Mouse (Mus musculus): ENCODE results near the gene Dph5.
"Not testable (repeated sequence)": the region's sequence is repeated elsewhere in the genome, so short reads cannot be mapped to it uniquely, and the experiment has no call there.

The Dph5 gene

DNA sequence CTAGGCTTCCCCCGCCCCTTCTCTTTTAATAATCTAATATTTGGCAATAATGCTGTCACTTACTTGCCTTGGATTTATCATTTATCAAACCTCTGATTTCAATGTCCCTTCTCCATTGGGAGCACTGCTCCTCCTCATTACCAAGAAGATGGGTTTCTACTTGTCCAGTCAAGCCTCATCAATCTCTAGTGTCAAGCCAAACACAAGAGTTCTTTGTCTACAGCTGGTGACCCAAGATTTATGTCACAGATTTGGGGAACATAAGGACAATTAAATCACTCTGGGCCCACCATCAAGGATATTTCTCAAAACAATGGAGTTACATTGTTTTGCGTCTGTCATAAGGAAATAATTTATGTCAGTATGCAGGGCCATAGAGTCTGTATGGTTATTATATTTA, 5.5 kb downstream of the Dph5 start:
- no peak for DNase-seq (ENCODE audit: low spot score)

DNA sequence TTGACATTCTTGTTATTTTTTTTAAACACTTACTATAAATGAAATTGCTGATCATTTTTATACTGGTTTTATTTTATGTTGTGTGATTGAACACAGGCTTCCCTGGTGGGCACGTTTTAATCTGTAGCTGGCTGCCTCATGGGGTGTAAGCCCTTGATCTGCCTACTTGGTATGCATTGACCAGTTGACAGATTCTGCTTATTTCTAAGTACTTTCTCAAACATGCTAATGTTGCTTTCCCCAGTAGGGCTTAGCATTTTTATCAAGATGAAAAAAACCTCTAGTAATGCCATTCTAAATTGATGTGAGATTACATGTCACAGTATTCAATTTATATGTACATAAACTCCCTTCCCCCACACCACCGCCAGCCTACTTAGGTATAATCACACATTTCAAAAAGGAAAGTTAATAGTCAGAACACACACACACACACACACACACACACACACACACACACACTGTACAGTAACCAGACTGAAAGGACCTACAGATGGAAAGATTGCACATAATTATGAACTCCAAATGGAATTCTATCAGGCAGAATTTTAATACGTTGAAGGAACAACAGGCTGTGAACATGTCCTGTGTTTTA, 10.8 kb downstream of the Dph5 start:
- no peak for DNase-seq (ENCODE audit: low spot score)

DNA sequence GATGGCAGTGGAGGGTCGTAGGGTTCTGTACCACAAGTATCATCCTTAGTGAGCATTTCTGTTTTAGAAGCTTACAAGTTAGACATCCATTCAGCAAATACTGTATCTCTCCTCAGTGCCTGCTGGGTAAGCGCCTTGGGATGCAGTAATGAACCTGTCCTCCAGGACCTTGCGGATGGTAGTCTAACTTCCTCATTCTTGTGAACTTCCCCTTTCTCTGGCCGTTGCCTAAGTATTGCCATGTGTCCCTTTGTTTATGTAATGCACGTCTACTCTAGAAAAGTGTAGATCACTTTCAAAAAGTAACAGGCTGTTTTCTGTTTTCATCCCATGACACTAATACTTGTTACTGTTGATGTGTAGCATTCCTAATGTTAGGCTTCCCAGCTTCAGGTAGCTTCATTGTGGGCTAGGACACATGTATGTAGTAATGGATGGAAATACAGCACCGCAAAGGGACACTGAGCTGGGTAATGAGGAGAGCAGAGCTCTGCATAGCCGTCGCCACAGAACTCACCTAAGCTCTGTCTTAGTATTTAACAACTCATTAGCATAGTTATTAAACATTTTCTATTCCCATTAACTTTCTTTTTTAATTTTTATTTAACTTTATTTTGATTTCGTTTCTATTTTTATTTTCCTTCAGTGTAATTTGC, 14.8 kb downstream of the Dph5 start:
- DNase-seq (ENCODE audit: low spot score): no peak

DNA sequence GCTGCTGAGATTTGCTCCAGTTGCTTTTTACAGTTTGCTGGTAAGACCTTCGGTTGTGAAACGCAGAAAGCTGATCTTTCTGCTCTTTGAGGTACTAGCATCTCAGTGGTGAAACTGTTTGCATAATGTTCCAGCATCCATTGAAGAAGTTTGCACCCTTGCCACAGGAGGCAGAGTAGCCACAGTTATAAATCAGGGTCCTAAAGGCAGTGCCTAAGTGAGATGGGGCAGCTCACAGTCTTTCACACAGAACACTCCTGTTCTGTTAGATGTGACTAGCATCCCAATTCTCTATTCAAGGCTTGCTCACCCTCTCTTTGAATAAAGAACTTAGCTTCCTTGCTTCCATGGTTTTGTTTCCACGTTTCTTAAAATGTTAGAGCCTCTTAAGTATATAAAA, 17.4 kb downstream of the Dph5 start:
- no peak for DNase-seq (ENCODE audit: low spot score)

DNA sequence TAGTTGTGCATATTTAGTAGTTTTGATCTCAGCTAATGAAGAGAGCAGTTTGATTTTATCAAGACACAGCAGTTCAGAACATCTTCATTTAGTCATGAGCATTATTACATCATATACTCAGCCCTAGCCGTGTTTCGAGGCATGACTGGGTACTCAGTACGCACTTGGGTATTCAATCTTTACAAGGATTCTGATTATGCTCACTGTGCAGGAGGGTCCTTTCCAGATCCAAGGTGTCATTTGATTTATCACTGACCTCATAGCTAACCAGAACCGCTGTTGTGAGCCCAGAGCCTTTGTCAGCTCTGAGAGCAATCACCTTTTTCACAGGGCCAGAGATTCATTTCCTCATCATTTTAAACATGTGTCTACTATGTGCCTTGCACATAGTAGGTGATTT, 17.9 kb downstream of the Dph5 start:
- DNase-seq (ENCODE audit: low spot score): no peak

DNA sequence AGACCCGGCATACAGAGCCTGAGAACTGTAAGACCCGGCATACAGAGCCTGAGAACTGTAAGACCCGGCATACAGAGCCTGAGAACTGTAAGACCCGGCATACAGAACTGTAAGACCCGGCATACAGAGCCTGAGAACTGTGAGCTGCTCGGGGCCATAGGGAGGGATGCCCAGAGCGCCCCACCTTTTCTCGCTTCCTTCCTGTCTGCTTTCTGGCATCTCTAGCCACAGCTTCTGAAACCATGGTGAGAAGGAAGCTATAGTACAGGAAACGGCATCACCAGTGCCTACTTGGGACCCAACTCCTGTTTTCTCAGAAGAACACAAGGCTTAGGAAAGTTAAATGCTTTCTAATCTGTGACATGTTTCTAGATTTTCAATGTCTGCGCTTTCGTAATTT, 19.8 kb downstream of the Dph5 start:
- DNase-seq (ENCODE audit: low spot score): not testable (repeated sequence)

DNA sequence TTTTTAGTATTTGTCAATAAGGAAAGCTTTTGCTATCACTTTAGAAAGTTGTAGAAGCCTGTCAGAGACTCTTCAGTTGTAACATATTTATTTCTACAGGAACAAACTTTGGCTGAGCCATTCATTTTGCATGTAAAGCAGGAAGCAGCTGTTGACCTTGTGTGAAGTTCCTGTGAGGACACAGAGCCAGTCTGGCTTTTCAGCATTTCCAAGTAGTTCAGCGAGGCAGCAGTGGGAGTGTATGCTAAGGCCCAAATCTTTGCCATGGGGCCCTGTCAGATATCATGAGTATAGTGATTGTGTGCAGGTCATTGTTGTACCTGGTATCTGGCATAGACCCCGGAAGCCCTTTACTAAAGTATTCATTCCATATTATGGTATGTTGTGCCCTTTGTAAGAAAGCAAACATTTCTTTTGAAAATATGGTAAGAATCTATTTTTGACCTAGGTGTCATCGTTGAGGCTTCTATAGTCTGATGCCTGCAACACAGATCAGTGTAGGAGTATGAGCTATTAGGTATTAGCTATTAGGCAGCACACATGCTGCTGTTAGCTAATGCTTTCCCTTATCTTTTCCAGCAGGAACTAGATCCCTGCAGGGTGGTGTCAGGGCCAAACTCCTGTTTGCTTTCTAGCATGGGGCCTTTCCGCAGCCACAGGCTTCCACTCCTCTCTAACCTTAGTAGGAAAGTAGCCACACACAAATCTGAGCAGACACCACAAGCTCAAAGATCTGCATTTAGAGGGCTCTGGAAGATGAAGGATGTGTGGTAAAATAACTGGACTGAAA, 37.0 kb downstream of the Dph5 start:
- DNase-seq (ENCODE audit: low spot score): peak; percentile 61

DNA sequence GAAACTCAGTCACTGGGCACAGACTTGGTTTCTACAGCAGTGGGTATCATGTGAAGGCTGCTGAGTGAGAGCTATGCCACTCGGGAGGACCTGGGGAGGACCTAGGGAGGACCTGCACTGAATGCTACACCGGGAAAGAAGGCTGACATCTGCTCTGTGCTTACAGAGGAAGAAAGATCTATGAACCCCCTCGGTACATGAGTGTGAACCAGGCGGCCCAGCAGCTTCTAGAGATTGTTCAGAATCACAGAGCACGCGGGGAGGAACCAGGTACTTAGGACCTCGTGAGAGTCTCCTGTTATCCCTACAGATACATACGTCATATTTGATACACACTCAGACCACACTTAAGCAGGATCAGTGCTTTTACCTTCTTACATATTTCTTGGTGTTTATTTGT, 38.9 kb downstream of the Dph5 start:
- DNase-seq (ENCODE audit: low spot score): no peak

DNA sequence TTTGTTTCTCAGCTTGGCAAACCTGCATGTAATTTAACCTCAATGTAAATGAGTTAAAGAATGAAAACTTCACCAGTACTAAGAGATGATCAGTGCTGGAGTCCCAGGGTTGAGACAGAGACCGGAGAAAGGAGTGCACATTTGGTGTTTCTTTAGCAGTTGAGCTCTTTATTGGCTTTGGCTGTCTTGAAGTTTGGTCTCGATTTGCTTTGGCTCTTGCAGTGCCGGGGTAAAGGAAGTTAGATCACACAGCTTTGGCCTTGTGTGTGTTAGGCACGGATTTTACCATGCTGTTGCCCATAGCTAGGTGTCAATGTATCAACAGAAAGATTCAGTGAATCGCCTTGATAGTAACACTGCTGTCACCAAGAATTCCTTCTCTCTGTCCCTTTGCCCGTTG, 44.1 kb downstream of the Dph5 start:
- no peak for DNase-seq (ENCODE audit: low spot score)

DNA sequence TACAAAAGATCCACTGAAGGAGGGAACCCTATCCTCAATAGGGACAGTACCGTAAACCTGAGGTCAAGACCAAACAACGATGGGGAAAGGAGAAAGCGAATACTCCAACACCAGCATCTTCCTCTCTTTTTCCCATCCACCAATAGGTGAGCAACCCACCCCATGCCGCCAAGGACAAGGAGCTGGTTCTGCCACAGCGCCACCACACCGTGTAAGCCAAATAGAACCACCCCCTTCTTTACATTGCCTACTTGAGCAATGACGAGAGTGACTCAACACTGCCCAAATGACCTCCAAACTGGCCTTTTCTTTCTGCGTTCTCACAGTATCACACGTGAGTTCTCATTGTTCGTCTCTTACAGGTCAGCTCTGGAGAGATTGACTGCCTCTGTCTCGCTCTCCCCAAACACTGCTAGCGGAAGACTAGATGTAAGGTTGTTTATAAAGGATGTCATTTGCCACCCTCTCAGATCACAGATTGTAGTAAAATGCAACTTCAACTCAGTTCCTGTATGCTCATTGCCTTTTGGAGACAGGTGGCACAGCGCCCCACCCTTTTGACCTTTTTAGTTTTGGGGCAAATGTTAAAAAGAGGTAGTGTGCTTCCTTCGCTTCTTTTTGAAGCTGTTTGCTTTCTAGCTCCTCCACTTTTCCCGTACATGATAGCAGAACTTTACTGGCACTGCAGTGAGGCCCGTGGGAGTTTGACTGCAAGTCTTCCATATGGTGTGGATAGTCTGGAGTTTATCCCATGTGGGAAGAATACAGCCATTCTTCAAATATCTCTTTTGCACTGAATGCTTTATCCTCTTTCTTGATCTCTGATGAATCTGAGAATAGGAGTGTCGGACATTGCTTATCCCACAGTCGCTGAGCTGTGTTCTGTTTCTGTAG, 45.9 kb downstream of the Dph5 start:
- DNase-seq (ENCODE audit: low spot score): no peak

DNA sequence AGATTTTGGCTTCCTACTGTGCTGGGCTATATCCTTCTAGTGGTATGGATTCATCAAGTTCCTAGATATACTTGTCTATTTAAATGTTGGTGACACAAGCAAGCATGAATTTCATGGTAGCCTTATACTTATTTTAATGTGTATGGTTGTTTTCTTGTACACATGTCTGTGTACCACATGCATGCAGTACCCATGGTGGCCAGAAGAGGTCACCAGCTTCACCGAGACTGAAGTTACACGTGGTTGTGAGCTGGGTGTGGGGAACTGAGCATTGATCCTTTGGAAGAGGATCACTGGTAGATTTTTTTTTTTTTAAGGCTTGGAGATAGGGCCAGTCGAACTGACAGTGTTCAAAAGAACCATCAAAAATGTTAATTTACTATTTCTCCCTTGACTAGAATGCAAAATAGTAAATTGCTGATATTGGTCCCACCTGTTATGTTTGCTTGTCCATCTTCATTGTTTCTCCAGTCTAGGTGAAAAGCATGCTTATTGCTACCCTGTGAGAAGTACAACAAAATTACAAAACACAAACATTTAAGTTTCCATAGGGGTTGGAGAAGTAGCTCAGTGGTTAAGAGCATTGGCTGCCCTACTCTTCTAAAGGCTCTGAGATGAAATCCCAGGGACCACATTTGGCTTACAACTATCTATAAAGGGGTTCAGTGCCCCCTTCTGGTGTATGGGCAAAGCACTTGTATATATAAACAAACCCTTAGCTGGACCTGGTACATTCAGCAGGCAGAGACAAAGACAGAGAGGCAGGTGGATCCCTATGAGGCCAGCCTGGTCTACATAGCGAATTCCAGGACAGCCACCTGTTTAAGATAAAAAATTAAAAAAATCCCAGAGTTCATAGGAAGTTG, 49.3 kb downstream of the Dph5 start:
- no peak for DNase-seq (ENCODE audit: low spot score)

DNA sequence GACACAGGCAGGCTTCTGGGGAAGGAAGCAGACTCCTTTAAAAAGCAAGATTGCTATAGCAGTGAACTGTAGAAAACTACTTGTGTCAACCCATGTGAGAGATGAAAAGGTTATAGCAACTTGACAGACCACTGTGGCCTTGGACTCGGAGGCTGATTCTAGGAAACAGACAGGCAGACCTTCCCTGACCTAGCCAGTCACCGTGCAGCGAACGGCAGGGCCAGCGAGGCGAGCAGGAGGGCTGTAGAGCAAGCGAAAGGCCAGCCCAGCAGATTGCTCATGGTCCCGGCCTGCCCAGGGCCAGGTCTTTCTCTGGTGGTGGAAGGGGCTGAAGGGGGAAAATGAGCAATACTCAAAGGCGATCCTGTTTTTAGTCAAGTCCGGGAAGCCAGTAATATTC, 50.2 kb downstream of the Dph5 start:
- DNase-seq (ENCODE audit: low spot score): no peak

DNA sequence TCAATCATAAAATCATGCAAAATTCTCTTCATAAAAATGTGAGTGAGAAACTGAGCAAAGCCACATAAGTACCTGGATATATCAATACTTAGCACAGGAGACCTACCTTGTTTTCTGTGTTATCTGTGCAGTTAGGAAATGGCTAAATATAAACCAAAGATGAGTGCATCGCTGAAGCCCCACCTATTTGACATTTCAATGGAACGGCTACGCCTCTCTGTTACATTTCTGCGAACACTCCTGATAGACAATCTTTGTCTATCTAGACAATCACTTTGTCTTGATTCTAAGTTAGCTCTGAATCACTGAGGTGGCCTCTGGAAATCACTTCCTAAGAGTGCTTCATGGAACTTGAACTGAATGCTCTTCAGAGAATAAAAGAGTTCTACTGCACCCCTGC, 52.9 kb downstream of the Dph5 start:
- no peak for DNase-seq (ENCODE audit: low spot score)

DNA sequence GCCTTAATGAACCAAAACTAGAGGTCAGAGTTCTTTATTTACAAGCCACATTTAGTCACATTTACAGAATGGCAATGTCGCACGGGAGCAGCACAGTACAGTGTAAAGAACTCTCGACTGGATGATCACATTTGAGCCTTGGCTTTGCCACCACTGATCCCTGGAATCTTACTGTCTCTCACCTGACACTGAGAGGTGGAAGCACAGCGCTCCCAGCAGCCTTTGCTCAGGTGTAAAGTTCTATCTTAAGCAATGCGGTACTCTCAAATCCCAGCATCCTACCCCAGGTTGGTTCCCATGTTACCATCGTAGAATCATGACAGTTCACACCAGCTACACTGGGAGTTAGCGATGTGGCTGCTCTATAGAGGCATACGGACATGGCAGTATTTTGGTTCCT, 53.8 kb downstream of the Dph5 start:
- DNase-seq (ENCODE audit: low spot score): no peak

DNA sequence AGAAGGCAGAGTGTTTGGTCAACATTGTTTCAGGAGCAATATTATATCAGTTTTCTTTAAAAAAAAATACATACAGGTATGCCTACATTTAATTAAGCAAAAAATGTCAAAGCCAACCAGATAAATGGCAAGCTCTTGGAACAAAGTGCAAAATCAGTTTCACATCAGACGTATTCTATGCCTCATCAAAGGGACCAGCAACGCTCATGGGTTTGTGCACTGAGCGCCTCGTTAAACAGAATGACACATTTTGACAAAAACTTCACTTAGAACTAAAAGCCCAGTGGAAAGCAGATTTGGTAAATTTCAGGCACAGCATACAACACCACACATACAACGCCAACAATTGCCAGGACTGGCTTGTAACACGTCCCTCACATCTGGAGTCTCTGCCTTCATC, 56.7 kb downstream of the Dph5 start:
- DNase-seq (ENCODE audit: low spot score): no peak

DNA sequence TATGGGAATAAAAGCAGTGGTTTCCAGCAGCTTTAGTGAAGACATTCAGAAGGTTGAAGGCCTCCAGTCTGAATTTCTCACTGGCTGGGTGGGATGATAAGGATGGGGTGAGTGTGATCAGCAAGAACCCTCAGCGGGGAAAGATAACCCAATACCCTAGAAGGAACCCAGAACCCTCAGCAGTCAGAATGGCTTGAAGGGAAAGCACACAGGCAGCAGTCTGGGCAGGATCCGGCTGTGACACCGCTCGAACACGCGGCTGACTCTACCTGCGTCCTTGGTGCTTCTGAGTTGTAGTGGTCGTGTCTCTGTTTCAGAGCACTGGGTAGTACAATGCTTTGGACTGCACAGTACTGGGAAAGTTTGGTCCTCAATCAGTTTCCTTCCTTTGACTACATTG, 58.6 kb downstream of the Dph5 start:
- DNase-seq (ENCODE audit: low spot score): no peak

DNA sequence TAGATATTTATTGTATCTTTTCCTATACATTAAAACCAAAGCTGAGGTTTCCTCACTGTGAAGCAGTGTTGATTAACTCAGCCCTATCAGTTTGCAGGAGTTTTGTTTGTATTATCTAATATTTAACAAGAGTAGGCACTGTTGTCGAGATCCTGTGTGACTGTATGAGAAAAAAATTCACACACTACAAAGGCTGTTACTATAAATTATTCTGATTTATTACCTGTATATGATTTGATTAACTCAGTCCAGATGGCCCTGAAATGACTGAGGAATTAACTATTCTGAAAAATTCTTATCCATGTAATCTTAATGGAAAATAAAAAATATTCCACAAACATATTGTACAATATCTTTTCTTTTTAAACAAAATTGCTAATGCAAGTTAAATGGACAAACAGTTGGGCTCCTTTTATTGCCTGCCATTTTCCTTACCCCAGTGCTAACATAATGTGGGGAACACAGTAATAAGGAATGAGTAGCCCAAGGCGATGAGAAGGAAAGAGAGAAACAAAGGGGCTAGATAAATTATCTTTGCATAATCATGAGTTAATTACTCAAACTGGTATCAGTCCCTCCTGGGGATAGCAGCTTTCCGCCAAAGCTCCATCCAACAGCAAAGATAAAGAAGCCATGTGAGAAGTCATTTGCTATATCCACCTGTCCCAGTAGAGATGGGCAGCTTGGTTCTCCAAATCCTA, 61.7 kb downstream of the Dph5 start:
- no peak for DNase-seq (ENCODE audit: low spot score)

DNA sequence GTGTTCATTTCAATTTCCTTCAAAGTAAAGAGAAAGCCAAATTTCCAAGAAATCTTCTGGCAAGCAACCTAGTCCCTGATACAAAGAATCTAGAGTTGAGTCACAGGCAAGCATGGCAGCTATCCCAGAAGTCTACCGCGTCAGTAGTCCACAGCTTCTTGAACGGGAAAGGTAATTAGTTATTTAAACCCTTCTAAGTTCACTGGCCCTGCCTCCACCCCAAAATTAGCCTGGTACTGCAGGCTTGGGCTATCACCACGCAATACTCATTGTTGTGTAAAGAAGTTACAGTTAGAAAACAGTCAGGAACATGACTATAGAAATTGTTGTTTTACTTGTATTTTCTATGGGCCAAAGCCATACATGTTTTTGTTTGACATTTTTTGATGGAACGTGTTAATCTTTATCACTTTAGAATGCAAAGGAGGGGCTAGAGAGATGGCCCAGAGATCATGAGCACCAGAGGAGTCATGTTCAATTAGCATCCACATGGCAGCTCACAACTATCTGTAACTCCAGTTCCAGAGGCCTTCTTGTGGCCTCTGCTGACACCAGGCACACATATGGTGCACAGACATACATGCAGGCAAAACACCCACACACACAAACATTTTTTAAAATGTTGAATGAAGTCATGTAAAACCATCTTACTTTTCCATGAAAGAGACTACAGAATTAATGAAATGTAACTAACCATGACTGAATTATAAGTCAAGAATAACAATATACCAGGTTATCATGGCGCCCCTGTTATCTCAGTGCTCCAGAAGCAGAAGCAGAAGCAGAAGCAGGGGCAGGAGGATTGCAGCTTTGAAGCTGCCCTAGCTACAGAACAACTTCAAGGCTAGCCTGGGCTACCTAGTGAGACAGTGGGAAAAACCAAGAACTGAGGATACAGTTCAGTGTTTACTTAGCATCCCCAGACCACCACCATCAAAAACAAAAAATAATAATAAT, 62.6 kb downstream of the Dph5 start:
- DNase-seq (ENCODE audit: low spot score): no peak

DNA sequence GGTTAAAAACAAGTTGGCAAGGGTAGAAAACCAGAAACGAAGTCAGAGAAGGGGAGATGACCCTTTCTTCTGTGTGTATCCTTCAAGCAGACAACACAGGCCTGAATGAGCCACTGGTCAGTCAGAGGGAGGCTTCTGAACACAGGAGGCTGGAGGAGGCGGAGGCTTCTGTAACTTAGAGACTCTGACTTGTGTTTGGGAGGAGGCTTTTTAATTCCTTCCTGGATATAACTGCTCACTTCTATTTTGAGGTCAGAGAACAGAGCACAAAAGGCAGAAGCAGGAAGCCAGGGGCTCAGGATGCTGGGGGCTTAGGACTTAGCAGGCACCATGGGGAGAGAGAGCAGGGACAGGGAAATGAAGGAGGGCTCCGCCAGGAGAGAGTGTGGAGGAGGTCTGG, 63.6 kb downstream of the Dph5 start:
- DNase-seq (ENCODE audit: low spot score): no peak

DNA sequence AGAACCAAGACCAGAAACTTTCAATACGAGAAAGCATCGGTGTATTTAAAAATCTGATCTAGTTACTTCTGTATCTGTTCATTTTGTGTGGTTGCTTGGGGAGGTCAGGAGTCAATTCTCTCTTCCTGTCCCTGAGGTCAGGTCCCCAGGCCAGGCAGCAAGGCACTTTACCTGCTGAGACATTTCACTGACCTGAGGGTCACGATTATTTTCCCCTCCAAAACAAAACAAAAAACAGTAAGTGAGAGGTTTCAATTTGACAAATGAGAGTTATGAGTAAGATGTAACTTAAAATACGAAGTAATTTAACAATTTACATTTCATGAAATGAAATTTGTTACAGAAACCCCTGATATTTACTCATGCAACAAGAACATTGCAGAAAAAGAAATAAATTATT, 64.7 kb downstream of the Dph5 start:
- DNase-seq (ENCODE audit: low spot score): no peak
